16 mouse cellular contexts compared by ENCODE assay signal in genomic region chr19:16177139-16177727, GRCm38 (mm10). TPM values are rescaled to one million over a fixed set of nuclear protein-coding genes. Genes with fewer than 3 reads are reported as not detected.
DNase-seq lines count a peak whose midpoint lies in the region; ATAC-seq and TF ChIP-seq lines count a peak whose summit lies in the region.
"Had no signal": no experiment of that assay in that cellular context is flagged by ENCODE, and none has a peak within 500 bp of the region (broad histone marks: within the 10 kb centered on the region; RNA-seq: fewer than 3 reads in every experiment).

No protein-coding gene starts in this region.

- H3K4me2 ChIP-seq in heart, embryonic 13.5 days, result peak overlapping the region; percentile 39; the same call in 1 of the 2 replicates
- H3K4me2 ChIP-seq in kidney, embryonic 16.5 days (replicated peaks; ENCODE audit: low read depth, low read length), result no peak overlapping the region
- H3K4me2 ChIP-seq in embryonic facial prominence, embryonic 12.5 days (replicated peaks), result no peak overlapping the region
- H3K4me2 ChIP-seq in embryonic facial prominence, embryonic 14.5 days (ENCODE audit: low read depth, low read length), result no peak overlapping the region

- H3K4me3 ChIP-seq in heart, embryonic 13.5 days, result no peak overlapping the region
- H3K4me3 ChIP-seq in kidney, embryonic 16.5 days (ENCODE audit: low read length), result no peak overlapping the region
- no peak overlapping the region for H3K4me3 ChIP-seq in kidney, adult 2 months (ENCODE audit: insufficient read depth, low read depth, low read length)
- H3K4me3 ChIP-seq in embryonic facial prominence, embryonic 12.5 days, result no peak overlapping the region
- H3K4me3 ChIP-seq in embryonic facial prominence, embryonic 14.5 days (ENCODE audit: low read depth, low read length), result no peak overlapping the region
- H3K4me3 ChIP-seq: forebrain, embryonic 10.5 days; myocyte had no signal

- no peaks in the 10 kb centered on the region for H3K27me3 ChIP-seq in heart, embryonic 13.5 days (replicated peaks)
- H3K27me3 ChIP-seq in kidney, embryonic 16.5 days (ENCODE audit: insufficient read depth, low read length), result no peaks in the 10 kb centered on the region
- no peaks in the 10 kb centered on the region for H3K27me3 ChIP-seq in kidney, adult 2 months (replicated peaks; ENCODE audit: control insufficient read depth, insufficient read depth, low read length)
- H3K27me3 ChIP-seq in embryonic facial prominence, embryonic 12.5 days, result no peaks in the 10 kb centered on the region
- H3K27me3 ChIP-seq in embryonic facial prominence, embryonic 14.5 days (replicated peaks; ENCODE audit: control insufficient read depth, insufficient read depth, low read length), result no peaks in the 10 kb centered on the region
- H3K27me3 ChIP-seq: CH12.LX, Patski had no signal

- peak overlapping the region; percentile 76 for H3K27ac ChIP-seq in heart, embryonic 13.5 days (replicated peaks)
- H3K27ac ChIP-seq in kidney, embryonic 16.5 days (ENCODE audit: low read length), result 0 out of 2 replicates have a peak overlapping the region, but pooled peaks have one; percentile 8
- H3K27ac ChIP-seq in kidney, adult 2 months (ENCODE audit: insufficient read depth, low read depth, low read length), result no peak overlapping the region
- H3K27ac ChIP-seq in embryonic facial prominence, embryonic 12.5 days, result 0 out of 2 replicates have a peak overlapping the region, but pooled peaks have one; percentile 23
- no peak overlapping the region for H3K27ac ChIP-seq in embryonic facial prominence, embryonic 14.5 days (replicated peaks; ENCODE audit: low read depth, low read length)
- H3K27ac ChIP-seq: forebrain, embryonic 10.5 days had no signal

- ATAC-seq in heart, embryonic 13.5 days (ENCODE audit: extremely low read depth, insufficient number of reproducible peaks, low FRiP score, low TSS enrichment), result no peak
- no peak for ATAC-seq in kidney, embryonic 16.5 days (ENCODE audit: low FRiP score, low TSS enrichment)
- peak; percentile 52; the same call in 1 of the 2 replicates for ATAC-seq in embryonic facial prominence, embryonic 12.5 days (ENCODE audit: insufficient number of reproducible peaks, insufficient read depth, low FRiP score, low TSS enrichment)
- ATAC-seq in embryonic facial prominence, embryonic 14.5 days (ENCODE audit: low read depth), result peak; percentile 41; the same call in 1 of the 2 replicates
- ATAC-seq: Patski had no signal

- no peak for TF ChIP-seq CTCF in kidney, adult 2 months (conservative IDR thresholded peaks at IDR 0.05; ENCODE audit: insufficient read depth, insufficient read length, low read depth, low read length)

- peaks cover 88% of the 10 kb centered on the region for H3K4me1 ChIP-seq in heart, embryonic 13.5 days
- peaks cover 42% of the 10 kb centered on the region for H3K4me1 ChIP-seq in kidney, embryonic 16.5 days (ENCODE audit: insufficient read depth, low read length)
- peaks cover 17% of the 10 kb centered on the region for H3K4me1 ChIP-seq in kidney, adult 2 months (ENCODE audit: control insufficient read depth, insufficient read depth, low read length)
- peaks cover 25% of the 10 kb centered on the region for H3K4me1 ChIP-seq in embryonic facial prominence, embryonic 12.5 days
- H3K4me1 ChIP-seq in embryonic facial prominence, embryonic 14.5 days (ENCODE audit: control insufficient read depth, insufficient read depth, low read length), result peaks cover 28% of the 10 kb centered on the region

- intact Hi-C loops in heart, postnatal 10 days (cut with DNase I), result no loop called here

- no peak for DNase-seq in heart, postnatal 10 days
- DNase-seq in kidney, adult 2 months, result no peak
- DNase-seq in embryonic facial prominence, embryonic 14.5 days (ENCODE audit: low spot score), result peak; percentile 65
- no peak for DNase-seq in left cerebral cortex, adult 8-10 months (ENCODE audit: low spot score in 2 of 2)
- no peak for DNase-seq in adrenal gland, postnatal 25 days
- DNase-seq: kidney, postnatal 14 days; layer of hippocampus, postnatal 36 days; liver; thymus, adult 2 months had no signal

- H3K9me3 ChIP-seq in heart, embryonic 13.5 days, result no peaks in the 10 kb centered on the region
- H3K9me3 ChIP-seq in kidney, embryonic 16.5 days (ENCODE audit: low read length), result no peaks in the 10 kb centered on the region
- no peaks in the 10 kb centered on the region for H3K9me3 ChIP-seq in embryonic facial prominence, embryonic 12.5 days
- H3K9me3 ChIP-seq in embryonic facial prominence, embryonic 14.5 days (ENCODE audit: control insufficient read depth, low read length), result no peaks in the 10 kb centered on the region
- H3K9me3 ChIP-seq: forebrain, embryonic 10.5 days had no signal

- H3K9ac ChIP-seq in heart, embryonic 13.5 days, result no peak overlapping the region
- H3K9ac ChIP-seq in kidney, embryonic 16.5 days (replicated peaks; ENCODE audit: low read length), result no peak overlapping the region; the same call in 1 of the 2 replicates
- H3K9ac ChIP-seq in embryonic facial prominence, embryonic 12.5 days, result no peak overlapping the region
- H3K9ac ChIP-seq in embryonic facial prominence, embryonic 14.5 days (ENCODE audit: low read depth, low read length), result no peak overlapping the region

- TF ChIP-seq POLR2A in kidney, adult 2 months (IDR thresholded peaks at IDR 0.05; ENCODE audit: low read depth, low read length), result no peak

- 83% methylated on average over 8 of the region's 8 CpGs for WGBS in heart, embryonic 13.5 days
- WGBS in kidney, embryonic 16.5 days, result 75% methylated on average over 8 of the region's 8 CpGs
- 84% methylated on average over 8 of the region's 8 CpGs for WGBS in kidney, adult 2 months
- WGBS in embryonic facial prominence, embryonic 12.5 days, result 77% methylated on average over 8 of the region's 8 CpGs
- 78% methylated on average over 8 of the region's 8 CpGs for WGBS in embryonic facial prominence, embryonic 14.5 days

- H3K36me3 ChIP-seq in heart, embryonic 13.5 days, result no peaks in the 10 kb centered on the region
- H3K36me3 ChIP-seq in kidney, embryonic 16.5 days (ENCODE audit: insufficient read depth, low read length), result no peaks in the 10 kb centered on the region
- H3K36me3 ChIP-seq in kidney, adult 2 months (ENCODE audit: control insufficient read depth, insufficient read depth, low read length), result no peaks in the 10 kb centered on the region
- H3K36me3 ChIP-seq in embryonic facial prominence, embryonic 12.5 days, result no peaks in the 10 kb centered on the region
- no peaks in the 10 kb centered on the region for H3K36me3 ChIP-seq in embryonic facial prominence, embryonic 14.5 days (ENCODE audit: control insufficient read depth, insufficient read depth, low read length)

RNA-seq across cellular contexts. Expression of gene Gnaq, which starts 44.6 kb away (rescaled TPM):
- 16.9 and 18.3 TPM in 2 replicates for polyA plus RNA-seq in heart, embryonic 13.5 days (2015; fragmentation: Nextera tagmentation; extraction: Ambion mirVana)
- total RNA-seq in heart, postnatal 10 days (2021), result 10 to 100 TPM; 37.3 to 38.1 TPM
- polyA plus RNA-seq in kidney, embryonic 16.5 days (2015; fragmentation: Nextera tagmentation; extraction: Ambion mirVana), result 40.0 and 41.4 TPM in 2 replicates
- 13.2 and 15.6 TPM in 2 replicates for polyA plus RNA-seq in kidney, adult 2 months (2012; rRNA removed)
- polyA plus RNA-seq in embryonic facial prominence, embryonic 12.5 days (2016; fragmentation: Nextera tagmentation; extraction: Ambion mirVana), result 28.7 and 28.9 TPM in 2 replicates
- 17.5 and 18.3 TPM in 2 replicates for polyA plus RNA-seq in embryonic facial prominence, embryonic 14.5 days (2014; fragmentation: Nextera tagmentation; extraction: Ambion mirVana)
- total RNA-seq in left cerebral cortex, adult 8-10 months (2022), result 100 to 1,000 TPM; 143 to 158 (median 149) TPM
- 64.1 and 65.7 TPM in 2 replicates for total RNA-seq in adrenal gland, postnatal 25 days (2021)

Comparison
In these comparisons a context has a peak if more than half of its experiments do, and no peak if none do; other contexts are left out.
1. H3K27ac ChIP-seq: peak in heart, embryonic 13.5 days (single experiment), kidney, embryonic 16.5 days (single experiment) and embryonic facial prominence, embryonic 12.5 days (single experiment); none in kidney, adult 2 months (single experiment) and embryonic facial prominence, embryonic 14.5 days (single experiment).
2. ATAC-seq: peak in embryonic facial prominence, embryonic 12.5 days (single experiment) and embryonic facial prominence, embryonic 14.5 days (single experiment); none in heart, embryonic 13.5 days (single experiment) and kidney, embryonic 16.5 days (single experiment).